Mouse (Mus musculus) v-Abl transformed pro-B cells (cell line): ENCODE results near the gene Cdkal1.

Experiments
- in situ Hi-C, 2 experiments: fragments of 400-800 bp; cut with MboI; formaldehyde crosslinking; loops; one replicate each; pipeline ENCODE4 v1.15.1; 2025; ENCODE audit not compliant: unreplicated experiment in 2 of 2

Cdkal1 gene

GRCm38 (mm10) chr13:29726154-29726825, 129.2 kb downstream of the Cdkal1 start:
- in situ Hi-C loops: loop anchor here in 1 of 2 experiments (5.0 to 25.0 kb wide), 8 partner anchors 109 to 1214 kb away; partner anchors contain the start of gene E2f3

GRCm38 (mm10) chr13:29724855-29725254, 130.6 kb downstream of the Cdkal1 start:
- in situ Hi-C loops: loop anchor here in 1 of 2 experiments (5.0 to 25.0 kb wide), 8 partner anchors 110 to 1213 kb away; partner anchors contain the start of gene E2f3

- in situ Hi-C loops: loop anchor here in 1 of 2 experiments (10.0 kb wide), 5 partner anchors 112 to 968 kb away; no protein-coding TSS in a partner anchor
Measured at GRCm38 (mm10) chr13:29723150-29723549, 132.3 kb downstream of the Cdkal1 start.

- in situ Hi-C loops: loop anchor here in 1 of 2 experiments (10.0 kb wide), 5 partner anchors 114 to 966 kb away; no protein-coding TSS in a partner anchor
Measured at GRCm38 (mm10) chr13:29721206-29721605, 134.3 kb downstream of the Cdkal1 start.

- in situ Hi-C loops: no loop called here
Measured at GRCm38 (mm10) chr13:29716550-29716949, 138.9 kb downstream of the Cdkal1 start.

- in situ Hi-C loops: no loop called here
Measured at GRCm38 (mm10) chr13:29715241-29715841, 140.1 kb downstream of the Cdkal1 start.

GRCm38 (mm10) chr13:29707620-29708019, 147.9 kb downstream of the Cdkal1 start:
- in situ Hi-C loops: no loop called here

GRCm38 (mm10) chr13:29701400-29701799, 154.1 kb downstream of the Cdkal1 start:
- in situ Hi-C loops: no loop called here

GRCm38 (mm10) chr13:29699896-29700295, 155.6 kb downstream of the Cdkal1 start:
- in situ Hi-C loops: no loop called here

GRCm38 (mm10) chr13:29698307-29698985, 157.0 kb downstream of the Cdkal1 start:
- in situ Hi-C loops: no loop called here

- in situ Hi-C loops: no loop called here
Measured at GRCm38 (mm10) chr13:29697230-29697629, 158.2 kb downstream of the Cdkal1 start.

GRCm38 (mm10) chr13:29690734-29691133, 164.7 kb downstream of the Cdkal1 start:
- in situ Hi-C loops: no loop called here

- in situ Hi-C loops: no loop called here
Measured at GRCm38 (mm10) chr13:29688851-29689250, 166.6 kb downstream of the Cdkal1 start.

- in situ Hi-C loops: no loop called here
Measured at GRCm38 (mm10) chr13:29687872-29688271, 167.6 kb downstream of the Cdkal1 start.

- in situ Hi-C loops: no loop called here
Measured at GRCm38 (mm10) chr13:29679479-29680186, 175.8 kb downstream of the Cdkal1 start.

GRCm38 (mm10) chr13:29677559-29677958, 177.9 kb downstream of the Cdkal1 start:
- in situ Hi-C loops: no loop called here

- in situ Hi-C loops: no loop called here
Measured at GRCm38 (mm10) chr13:29670626-29671025, 184.8 kb downstream of the Cdkal1 start.

GRCm38 (mm10) chr13:29663908-29664307, 191.6 kb downstream of the Cdkal1 start:
- in situ Hi-C loops: no loop called here

- in situ Hi-C loops: no loop called here
Measured at GRCm38 (mm10) chr13:29655841-29656365, 199.6 kb downstream of the Cdkal1 start.

GRCm38 (mm10) chr13:29653407-29653806, 202.1 kb downstream of the Cdkal1 start:
- in situ Hi-C loops: no loop called here
